Mouse (Mus musculus) embryonic fibroblast, embryonic 13.5 days (primary cell): ENCODE measurements at regions not wholly inside any gene's neighbourhood (a gene's known extent, or its start where the extent isn't known, plus 50 kb on each side); places are given as distances from the start of the nearest gene placed in this dataset.

Source experiments
- CTCF ChIP-seq: IDR thresholded peaks from 2 replicates; pipeline ENCODE4 v1.5.1; 2011; ENCODE audit warnings: mild to moderate bottlenecking, control low read depth, low read length, moderate library complexity, borderline replicate concordance; ENCODE audit not compliant: insufficient read depth
- POLR2A ChIP-seq: IDR thresholded peaks from 2 replicates; pipeline ENCODE4 v1.6.1; 2011; ENCODE audit warnings: low read depth, mild to moderate bottlenecking, control low read depth, low read length, moderate library complexity

DNA sequence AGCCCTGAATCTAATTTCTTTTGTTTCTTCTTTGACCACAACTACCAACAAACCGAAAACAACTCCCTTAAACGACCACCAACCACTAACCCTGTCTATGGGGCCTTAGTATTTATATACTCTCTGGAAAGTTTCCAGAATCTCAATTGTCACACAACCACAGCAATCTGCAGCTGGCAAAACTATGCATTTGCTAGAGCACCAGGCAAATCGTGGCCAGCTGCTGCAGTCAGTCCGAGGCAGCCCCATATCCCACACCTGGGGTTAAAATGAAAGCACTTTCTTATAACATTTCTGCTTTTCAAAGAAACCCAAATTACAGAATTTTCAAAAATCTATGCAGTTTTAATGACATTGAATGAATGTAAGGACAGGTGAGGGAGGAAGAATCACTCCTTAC is 63.8 kb upstream of the Thpo start:
- TF ChIP-seq CTCF = no peak
- no peak for TF ChIP-seq POLR2A
